Mouse (Mus musculus) megakaryocyte, adult 5-6 weeks (primary cell): ENCODE results near the gene AC124502.3. TPM values are rescaled to one million over a fixed set of nuclear protein-coding genes. Genes with fewer than 3 reads are reported as not detected.
"Not testable (repeated sequence)": the region's sequence is repeated elsewhere in the genome, so short reads cannot be mapped to it uniquely, and the experiment has no call there.

Experiments
- ATAC-seq: 2 replicates; pipeline ENCODE4 v1.8.0; 2016; ENCODE audit warnings: mild to moderate bottlenecking, inconsistent platforms; ENCODE audit not compliant: poor library complexity, severe bottlenecking
- total RNA-seq, 2 experiments: library from RNA; stranded (forward) in 1 of 2; stranded (reverse) in 1 of 2; fragments of 153-499, 151-499 nt in 1 of 2; fragments of 221-1000, 200-1000 nt in 1 of 2; gene quantifications; 2 replicates each; pipeline versions ENCODE4 v1.2.3 to v1.2.4; 2015 to 2017

AC124502.3 gene
- 7.0 and 7.2 TPM in 2 replicates for total RNA-seq (2015)
- total RNA-seq (2017): 3.5 and 4.6 TPM in 2 replicates

DNA sequence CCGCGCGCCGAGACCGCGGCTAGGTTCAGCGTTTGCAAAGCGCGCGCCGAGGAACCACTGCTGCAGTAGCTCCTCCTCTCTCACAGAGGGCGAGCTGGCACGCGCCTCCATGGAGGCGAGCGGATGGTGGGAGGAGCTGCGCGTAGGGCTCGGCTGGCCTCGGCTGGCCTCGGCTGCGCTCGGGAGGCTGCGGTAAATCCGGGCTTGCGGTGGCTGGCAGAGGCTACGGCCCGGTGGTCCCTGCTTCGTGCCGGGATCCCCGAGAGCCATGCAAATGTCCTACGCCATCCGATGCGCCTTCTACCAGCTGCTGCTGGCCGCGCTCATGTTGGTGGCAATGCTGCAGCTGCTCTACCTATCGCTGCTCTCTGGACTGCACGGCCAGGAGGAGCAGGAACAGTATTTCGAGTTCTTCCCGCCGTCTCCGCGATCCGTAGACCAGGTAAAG, at the start of gene AC124502.3, which contains the start of gene B4gat1:
Gene AC124502.3, plus strand, starts transcription at position 183 of the 448 bp plus-strand sequence.
Gene B4gat1, plus strand, starts transcription at position 118 of the 448 bp plus-strand sequence.
- peak; percentile 91 for ATAC-seq

DNA sequence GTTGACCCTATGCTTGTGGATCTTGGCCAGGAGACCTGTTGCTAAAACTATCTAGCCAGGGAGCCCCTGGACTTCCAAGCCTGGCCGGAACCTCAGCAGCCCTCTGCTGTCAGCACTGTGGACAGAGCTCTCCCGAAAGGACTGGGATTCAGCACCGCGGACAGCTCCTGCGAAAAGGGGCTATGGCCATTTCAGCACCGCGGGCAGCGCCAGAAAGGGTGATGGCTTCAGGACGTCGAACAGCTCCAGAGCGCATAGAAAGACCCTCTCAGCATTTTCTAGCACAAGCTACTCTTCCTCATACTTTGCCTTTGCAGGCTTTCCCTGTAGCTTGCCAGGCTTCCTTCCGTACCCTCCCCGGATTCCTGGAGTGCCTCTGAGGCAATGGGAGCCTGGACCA, 49.7 kb upstream of the AC124502.3 start:
- peak; percentile 70 for ATAC-seq

DNA sequence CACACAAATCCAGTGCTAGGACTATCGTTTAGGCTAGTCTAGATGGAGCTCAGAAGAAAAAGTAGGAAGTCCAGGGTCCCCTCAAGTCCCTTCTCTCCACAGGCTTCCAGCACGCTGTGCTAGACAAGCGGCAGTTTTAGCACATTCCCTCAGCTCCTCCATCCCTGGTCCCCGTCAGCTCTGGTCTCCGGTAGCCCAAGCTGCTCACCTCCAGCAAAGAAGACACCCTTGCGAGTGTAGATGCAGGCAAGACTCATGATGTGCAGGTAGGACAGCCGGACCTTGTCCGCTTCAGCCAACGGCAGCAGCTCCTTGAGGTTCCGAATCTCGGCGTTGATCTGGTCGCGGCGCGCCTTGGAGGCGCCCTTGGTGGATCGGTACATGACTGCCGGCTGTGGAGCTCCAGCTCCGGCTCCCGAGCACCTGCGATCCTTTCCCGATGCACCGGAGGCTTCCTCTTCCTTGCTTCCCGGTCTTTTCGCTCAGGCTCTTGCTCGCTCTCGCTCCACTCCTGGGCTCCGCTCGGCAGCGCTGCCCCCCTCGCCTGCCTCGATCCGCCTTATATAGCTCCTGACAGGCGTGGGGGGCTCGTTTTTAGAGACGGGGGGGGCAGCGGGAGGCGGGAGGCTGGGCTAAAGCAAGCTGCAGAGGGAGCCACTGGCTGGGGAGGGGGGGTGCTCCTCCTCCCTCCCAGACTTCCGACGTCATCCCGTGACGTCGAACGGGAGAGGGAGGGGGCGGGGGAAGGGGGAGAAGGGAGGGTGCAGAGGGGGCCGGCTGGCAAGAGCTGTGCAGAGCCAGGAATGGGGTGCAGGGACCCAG, 49.0 kb upstream of the AC124502.3 start:
- ATAC-seq: no peak

DNA sequence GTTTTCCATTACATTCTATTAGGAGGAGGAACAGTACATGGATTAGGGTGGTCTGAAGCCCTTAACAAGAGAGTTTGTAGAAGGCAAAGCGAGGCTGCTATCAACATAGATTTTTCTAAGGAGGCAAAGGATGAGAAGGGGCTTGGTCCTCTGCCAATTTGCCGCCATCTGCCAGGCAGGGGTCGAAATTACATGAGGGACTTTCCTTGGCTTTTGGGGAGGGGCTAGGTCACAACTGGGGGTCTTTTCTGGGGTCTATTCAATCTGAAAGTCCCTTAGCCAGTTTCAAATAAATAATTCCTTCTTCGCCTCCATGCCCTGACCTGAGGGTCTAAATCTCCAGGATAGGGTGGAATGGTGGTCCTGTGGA, 48.5 kb upstream of the AC124502.3 start, which contains the start of gene Npas4:
Gene Npas4, minus strand, starts transcription at position 61 of the 370 bp plus-strand sequence.
- ATAC-seq: no peak

DNA sequence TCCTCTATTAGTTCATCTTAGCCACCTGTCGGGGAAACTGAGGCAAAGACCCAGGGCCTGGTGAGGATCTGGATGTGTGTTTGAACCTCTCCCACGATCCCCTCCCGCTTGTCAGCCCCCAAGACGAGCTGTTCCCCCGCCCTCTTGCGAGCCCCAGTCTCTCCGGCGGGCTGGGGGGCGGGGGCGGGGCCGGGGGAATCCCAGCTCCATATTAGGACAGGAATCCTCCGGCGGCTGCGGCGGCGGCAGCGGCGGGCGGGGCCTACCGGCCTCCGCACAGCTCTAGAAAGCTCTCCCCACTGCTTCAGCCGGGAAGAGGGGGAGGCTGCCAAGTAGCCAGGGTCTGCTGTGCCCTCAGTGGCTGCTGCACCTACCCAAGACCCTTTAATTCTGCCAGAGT, 48.0 kb upstream of the AC124502.3 start:
- ATAC-seq: no peak

DNA sequence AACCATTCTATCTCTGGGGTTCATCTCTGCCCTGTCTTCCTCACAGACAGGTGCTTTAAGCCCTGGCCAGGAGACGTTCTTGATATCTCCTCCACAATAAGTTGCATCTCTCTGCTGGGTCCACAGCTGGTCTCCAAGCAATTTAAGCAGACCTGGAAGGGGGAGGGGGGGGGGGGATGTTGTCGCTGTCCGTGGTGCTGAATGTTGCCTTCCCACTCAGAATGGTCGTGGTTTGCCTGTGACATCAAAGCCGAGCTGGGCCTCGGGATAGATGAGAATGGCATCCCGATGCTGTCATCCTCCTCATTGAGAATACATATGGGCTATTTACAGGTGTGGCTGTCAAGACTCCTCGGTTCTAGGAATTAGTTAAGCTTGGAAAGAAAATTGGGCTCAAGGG, 46.3 kb upstream of the AC124502.3 start:
- no peak for ATAC-seq

DNA sequence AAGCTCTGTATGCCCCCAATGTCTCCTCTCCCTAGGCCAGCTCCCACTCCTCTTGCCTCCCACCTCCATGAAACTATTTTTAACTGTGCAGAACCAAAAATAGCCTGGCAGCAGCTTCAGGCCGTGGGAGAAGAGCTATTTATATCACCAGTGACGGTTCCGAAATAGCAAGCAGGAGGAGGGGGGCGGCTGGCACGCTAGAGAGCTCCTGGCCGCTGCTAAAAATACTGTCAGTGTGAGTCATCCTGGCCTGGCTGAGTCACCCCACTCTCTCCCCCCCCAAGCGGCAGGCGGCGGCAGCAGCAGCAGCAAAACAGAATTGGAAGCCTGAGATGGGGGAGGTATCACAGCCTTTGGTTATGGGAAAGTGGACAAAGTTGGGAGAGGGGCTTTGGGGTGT, 45.8 kb upstream of the AC124502.3 start:
- no peak for ATAC-seq

DNA sequence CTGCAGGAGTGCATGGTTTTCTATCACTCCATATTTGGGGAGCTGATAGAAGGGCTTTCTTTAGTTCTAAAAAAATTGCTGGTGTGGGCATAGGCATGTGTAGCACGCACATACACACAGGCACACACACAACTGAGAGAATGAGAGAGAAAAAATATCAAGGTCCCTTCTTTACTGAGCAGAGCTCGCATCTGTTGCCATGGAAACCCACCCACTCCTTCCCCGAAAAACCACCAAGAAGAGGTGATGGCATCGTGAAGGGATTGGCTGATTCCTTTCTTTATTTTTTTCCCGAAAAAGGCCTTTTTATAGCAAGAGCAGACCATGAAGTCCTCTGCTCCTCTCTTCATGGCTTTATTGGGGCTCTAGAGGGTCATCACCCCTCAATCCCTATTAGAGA, 44.6 kb upstream of the AC124502.3 start:
- ATAC-seq: no peak

DNA sequence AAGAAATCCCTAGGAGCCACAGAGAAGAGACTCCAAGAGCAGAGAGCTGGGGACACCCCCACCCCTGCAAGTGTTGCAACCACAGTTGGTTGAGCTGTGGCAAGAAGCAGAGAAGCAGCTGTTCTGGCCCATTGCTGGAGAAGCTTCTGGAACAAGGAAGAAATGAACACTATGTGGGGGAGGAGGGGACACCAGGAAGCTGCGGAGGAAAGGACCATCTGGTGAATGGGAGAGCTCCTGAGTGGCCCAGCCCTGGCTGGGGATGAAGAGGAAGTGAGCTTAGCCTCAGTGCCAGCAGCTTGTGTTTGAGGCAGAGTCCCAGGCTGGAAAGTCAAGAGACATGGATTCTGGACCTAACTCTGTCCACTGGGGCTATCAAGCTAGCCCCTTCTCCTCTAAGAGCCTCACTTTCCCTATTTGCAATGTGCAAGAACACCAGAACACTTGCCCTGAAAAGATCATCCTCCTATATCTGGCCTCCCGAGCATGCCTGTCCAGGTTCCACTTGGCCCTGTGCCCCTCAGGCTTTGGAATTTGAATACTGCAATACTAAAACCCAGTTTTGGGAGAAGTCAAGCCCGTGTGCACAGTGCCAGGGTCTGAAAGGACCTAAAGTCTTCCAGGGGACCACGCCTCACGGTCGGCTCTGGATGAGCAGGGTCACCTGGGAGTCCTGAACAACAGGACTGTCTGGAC, 39.1 kb upstream of the AC124502.3 start:
- no peak for ATAC-seq

DNA sequence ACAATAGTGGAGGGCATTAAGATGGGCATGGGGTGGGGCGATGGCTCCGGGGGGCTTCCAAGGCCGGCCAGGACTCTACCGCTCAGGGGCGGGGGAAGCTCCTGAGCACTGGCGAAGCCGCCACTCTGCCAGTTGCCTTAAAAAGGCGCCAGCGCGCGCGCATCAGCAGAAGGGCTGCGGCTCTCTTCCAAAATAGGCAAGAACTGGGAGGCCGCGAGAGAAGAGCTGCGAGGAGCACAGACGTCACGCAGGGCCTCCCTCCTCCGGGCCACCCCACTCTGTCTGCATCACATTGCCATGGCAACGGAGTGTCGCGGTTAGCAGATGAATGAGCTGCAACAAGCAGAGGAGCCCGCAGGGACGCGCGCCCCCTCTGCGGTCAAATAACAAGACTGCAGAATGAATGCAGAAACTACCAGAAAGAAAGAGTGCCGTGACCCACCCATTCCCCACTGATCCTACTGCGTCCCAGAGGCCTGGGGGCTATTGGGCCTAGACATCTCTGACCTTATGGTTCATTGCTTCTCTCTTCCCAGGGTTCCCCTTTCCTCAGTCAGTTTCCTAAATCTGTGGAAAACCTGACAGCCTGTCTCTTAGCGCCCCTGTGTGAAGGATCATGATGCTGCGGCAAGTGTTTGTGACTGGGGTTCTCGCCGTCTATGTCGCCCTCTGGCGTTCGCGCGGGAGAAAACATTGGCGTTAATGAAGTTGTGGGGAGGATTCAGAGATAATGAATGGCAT, 36.9 kb upstream of the AC124502.3 start:
- peak; percentile 60; the same call in 1 of the 2 replicates for ATAC-seq

DNA sequence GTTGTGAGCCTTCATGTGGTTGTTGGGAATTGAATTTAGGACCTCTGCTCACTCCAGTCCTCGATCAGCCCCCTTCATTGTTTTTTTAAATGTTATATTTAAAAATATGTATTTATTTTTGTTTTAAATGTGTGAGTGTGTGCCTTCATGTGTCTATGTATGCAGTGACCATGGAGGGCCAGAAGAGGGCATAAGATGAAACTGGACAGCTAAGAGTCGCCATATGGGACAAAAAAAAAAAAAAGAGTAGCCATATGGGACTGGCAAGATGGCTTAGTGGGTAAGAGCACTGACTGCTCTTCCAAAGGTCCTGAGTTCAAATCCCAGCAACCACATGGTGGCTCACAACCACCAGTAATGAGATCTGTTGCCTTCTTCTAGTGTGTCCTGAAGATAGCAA, 35.0 kb upstream of the AC124502.3 start:
- not testable (repeated sequence) for ATAC-seq

DNA sequence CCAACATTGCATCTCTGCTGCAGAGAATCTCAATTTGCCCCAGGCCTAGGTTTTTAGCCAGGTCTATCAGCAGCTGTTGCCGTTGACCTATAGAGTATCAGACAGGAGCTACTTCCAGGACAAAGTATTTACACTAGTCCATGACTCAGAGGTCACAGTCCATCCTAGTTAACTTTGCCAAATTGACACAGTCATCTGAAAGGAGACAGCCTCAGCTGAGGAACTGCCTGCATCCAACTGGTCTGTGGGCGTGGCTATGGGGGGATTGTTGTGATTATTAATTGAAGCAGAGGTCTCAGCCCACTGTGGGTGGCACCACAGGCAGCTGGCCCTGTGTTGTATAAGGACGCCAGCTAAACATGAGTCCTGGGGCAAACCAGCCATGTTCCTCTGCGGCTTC, 33.8 kb upstream of the AC124502.3 start:
- no peak for ATAC-seq

DNA sequence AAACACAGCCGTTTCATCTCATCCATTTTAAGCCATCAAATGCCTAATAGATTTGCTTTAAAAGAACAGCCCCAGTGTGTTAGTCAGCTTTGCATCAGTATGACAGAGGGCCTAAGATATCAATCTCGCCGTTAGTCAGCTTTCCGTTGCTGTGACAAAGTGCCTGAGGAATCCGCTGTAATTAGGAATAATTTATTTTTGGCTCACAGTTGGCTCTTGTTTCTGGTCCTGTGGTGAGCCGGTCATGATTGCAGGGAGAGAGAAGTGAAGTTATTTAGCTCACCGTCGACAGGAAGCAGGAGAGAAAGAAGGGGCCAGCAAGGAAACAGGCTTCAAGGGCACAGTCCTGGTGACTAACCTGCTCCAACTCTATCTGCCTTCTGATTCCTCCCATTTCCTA, 25.6 kb upstream of the AC124502.3 start:
- no peak for ATAC-seq

DNA sequence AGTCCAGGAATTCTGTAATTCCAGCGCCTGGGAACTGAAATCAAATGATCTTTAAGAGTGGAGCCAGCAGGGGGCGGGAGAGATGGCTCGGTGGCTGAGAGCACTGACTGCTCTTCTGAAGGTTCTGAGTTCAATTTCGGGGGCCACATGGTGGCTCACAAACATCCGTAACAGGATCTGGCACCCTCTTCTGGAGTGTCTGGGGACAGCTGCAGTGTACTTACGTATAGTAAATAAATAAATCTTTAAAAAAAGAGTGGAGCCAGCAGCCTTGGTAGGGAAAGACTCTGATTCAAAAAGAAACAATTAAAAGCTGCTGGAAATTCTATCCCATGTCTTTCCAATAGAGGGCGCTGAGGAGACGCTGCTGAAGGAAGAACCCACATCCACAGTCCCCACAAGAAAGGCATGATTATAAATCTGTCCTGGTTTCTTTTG, 23.7 kb upstream of the AC124502.3 start:
- no peak for ATAC-seq

DNA sequence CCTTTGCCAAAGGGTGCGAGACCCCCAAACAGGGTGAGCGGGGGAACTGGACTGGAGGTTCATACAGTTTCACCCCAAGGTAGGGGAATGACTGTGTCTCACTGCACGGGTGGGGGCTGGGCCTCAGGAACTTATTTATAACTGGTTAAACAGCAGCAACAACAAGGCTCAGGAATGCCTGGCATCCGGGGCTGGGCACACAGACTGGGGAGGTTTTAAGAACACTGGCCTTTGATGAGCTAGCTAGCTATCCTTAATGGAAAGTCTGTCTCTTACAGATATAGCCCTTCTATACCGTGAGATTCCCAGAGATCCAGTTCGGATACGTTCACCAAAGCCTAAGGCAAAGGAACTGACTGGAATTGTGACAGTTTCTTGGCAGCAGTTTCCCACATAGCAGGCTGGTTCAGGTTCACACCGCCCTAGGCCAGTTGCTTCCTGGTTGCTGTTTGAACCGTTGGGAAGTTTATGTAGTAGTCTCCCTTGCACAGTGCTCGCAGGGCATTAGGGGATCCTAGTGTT, 22.4 kb upstream of the AC124502.3 start:
- no peak for ATAC-seq

DNA sequence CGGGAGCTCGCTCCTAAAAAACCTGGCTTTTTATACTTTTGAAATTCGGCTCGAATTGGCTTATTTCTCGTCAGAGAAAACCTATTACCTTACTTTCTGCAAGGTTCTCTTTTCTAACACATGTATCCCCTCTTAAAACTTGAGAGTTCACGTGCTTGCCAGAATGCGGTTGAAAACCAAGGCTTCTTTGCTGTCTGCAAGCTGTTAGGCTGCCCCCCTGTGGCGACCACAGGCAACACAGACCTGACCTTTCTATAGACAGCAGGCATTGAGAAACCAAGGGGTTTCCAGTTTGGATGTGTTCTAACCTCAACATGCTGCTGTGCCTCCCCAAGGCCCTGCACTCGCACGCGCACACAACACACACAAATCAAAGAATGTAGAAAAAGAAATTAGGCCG, 21.9 kb upstream of the AC124502.3 start:
- peak; percentile 85 for ATAC-seq

DNA sequence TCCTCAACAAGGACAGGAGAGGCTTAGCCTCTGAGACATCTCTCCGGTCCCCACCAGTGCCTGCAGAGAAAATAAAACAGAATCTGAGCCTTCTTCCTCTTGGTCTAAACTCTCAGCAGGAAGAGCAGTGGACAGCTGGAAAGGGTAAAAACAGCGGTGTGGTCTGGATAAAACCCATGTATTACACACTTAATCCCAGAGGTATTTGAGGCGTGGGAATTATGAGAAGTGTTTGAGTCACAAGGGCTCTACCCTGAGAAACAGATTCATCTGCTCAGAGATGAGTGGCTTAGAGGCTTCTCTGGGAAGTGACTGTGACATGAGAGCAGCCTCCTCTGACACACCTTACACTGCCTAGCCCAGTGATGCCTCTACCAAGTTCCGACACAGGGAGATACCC, 21.1 kb upstream of the AC124502.3 start:
- ATAC-seq: no peak

DNA sequence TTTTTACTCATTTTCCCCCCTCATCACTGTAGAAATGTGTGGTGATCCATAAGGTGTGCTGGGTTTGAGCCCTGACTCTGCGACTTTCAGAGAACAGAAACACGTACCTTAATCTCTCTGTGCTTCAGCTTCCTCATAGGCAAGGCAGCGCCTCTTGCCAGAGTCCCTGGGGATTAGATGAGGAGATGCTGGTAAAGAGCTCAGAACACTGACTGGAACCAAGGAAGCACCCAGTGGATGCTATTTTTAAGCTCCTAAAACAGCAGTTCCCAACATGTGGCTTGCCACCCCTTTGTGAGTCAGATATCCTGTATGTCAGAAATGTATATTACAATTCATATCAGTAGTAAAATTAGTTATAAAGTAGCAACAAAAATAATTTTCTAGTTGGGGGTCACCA, 20.5 kb upstream of the AC124502.3 start:
- ATAC-seq: no peak

DNA sequence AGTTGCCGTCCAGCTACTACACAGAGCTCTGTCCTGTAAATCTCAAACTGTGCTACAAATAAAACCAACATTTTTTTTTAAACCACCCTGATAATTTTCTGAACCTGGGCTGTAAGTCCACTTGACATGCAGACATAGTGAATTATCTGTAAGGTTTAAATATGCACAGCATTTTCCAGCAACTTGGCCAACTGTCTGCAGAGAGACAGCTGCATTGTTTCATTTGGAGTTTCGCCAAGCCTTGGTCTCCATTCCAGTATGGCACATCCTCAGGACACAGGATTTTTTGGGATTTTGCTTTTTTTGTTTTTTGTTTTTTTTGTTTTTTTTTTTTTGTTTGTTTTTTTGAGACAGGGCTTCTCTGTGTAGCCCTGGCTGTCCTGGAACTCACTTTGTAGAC, 17.3 kb upstream of the AC124502.3 start:
- ATAC-seq: no peak

DNA sequence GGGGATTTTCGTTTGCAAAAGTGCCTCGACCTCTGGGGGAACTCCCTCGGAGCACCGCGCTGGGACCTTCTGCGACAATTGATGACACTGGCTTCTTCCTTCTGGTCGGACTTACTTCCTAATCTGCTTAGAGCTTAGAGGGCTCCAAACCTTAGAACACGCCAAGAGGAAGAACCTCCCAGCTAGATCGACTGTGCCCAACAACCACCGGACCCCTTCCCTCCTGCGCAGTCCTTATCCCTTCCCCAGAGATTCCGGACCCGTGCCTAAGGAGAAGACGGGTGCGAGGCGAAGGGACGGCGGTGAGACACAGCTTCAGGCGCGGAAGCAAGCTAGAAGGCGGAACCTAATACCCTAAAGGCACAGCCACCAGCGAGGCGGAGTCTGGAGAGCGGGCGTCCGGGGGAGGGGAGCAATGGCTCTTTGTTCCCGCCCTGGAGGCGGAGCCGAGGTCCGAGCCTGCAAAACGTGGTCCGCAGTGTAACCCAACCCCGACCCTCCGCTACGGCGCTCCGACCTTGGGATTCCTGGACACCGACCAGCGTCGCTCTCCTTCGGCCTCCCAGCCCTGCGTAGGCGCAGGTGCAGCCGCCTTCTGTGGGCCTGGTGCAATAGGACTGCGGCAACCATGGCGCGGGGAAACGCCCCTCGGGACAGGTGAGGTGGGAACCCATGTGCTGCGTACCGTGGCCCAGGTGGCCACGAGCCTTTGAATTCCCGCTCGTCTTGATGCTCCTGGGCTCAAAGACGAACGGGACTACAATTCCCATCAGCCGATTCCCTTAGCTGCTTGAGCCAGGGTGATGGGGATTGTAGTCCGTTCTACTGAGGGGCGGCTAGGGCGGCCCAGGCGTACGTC, 14.8 kb upstream of the AC124502.3 start, which contains the start of gene Slc29a2:
Gene Slc29a2, plus strand, starts transcription at position 240 of the 859 bp plus-strand sequence.
- ATAC-seq: peak; percentile 98
